Mouse (Mus musculus) midbrain, embryonic 11.5 days (tissue): ENCODE results near the gene Dnajc4. TPM values are rescaled to one million over a fixed set of nuclear protein-coding genes. Genes with fewer than 3 reads are reported as not detected.

ENCODE experiments used
- polyA plus RNA-seq: library from polyadenylated mRNA; unstranded; fragments of >200 nt; fragmentation: Nextera tagmentation; extraction: Ambion mirVana; gene quantifications from 2 replicates; pipeline ENCODE4 v1.2.1, GENCODE M21; 2014

The Dnajc4 gene
- polyA plus RNA-seq, 1 experiment from 2014 or later, result 17.9 TPM

Other genes starting within 250 kb of the Dnajc4 start
- gene Rps6ka4, start 151.9 kb downstream of the Dnajc4 start, polyA plus RNA-seq, result 4.8 and 5.1 TPM in 2 replicates
- gene Ccdc88b, start 134.4 kb downstream of the Dnajc4 start, polyA plus RNA-seq, result 0.26 and 0.58 TPM in 2 replicates
- 147 and 151 TPM in 2 replicates for gene Trmt112, start 82.9 kb downstream of the Dnajc4 start, polyA plus RNA-seq
- 123 and 127 TPM in 2 replicates for gene Prdx5, start 82.5 kb downstream of the Dnajc4 start, polyA plus RNA-seq
- gene Esrra, start 70.8 kb downstream of the Dnajc4 start, polyA plus RNA-seq, result 3.4 and 3.7 TPM in 2 replicates
- not detected in 2 replicates for gene Catsperz, start 67.2 kb downstream of the Dnajc4 start, polyA plus RNA-seq
- gene Kcnk4, start 58.1 kb downstream of the Dnajc4 start, polyA plus RNA-seq, result not detected in 2 replicates
- gene Bad, start 50.7 kb downstream of the Dnajc4 start, polyA plus RNA-seq, result 53.7 and 55.9 TPM in 2 replicates
- 28.0 and 32.0 TPM in 2 replicates for gene Gpr137, start 50.1 kb downstream of the Dnajc4 start, polyA plus RNA-seq
- 245 and 285 TPM in 2 replicates for gene Ppp1r14b, start 17.6 kb downstream of the Dnajc4 start, polyA plus RNA-seq
- 13.0 and 14.2 TPM in 2 replicates for gene Plcb3, start 16.1 kb downstream of the Dnajc4 start, polyA plus RNA-seq
- 67.7 and 81.3 TPM in 2 replicates for gene Fkbp2, start 12.1 kb downstream of the Dnajc4 start, polyA plus RNA-seq
- 21.9 and 25.4 TPM in 2 replicates for gene Vegfb, start 4.9 kb downstream of the Dnajc4 start, polyA plus RNA-seq
- gene Nudt22, start 3.5 kb upstream of the Dnajc4 start, polyA plus RNA-seq, result 14.4 and 19.5 TPM in 2 replicates
- gene Trpt1, start 3.6 kb upstream of the Dnajc4 start, polyA plus RNA-seq, result 10.0 and 10.2 TPM in 2 replicates
- 6.7 and 7.3 TPM in 2 replicates for gene Fermt3, start 26.9 kb upstream of the Dnajc4 start, polyA plus RNA-seq
- gene Stip1, start 47.4 kb upstream of the Dnajc4 start, polyA plus RNA-seq, result 410 and 416 TPM in 2 replicates
- gene Macrod1, start 64.2 kb upstream of the Dnajc4 start, polyA plus RNA-seq, result 2.2 and 3.0 TPM in 2 replicates
- gene Flrt1, start 113.2 kb upstream of the Dnajc4 start, polyA plus RNA-seq, result 7.5 and 8.2 TPM in 2 replicates
- 241 and 252 TPM in 2 replicates for gene Otub1, start 213.7 kb upstream of the Dnajc4 start, polyA plus RNA-seq
- gene Cox8a, start 225.0 kb upstream of the Dnajc4 start, polyA plus RNA-seq, result 730 and 757 TPM in 2 replicates
- 94.3 and 103 TPM in 2 replicates for gene Naa40, start 248.6 kb upstream of the Dnajc4 start, polyA plus RNA-seq